Mouse (Mus musculus): ENCODE measurements at regions not wholly inside any gene's neighbourhood (a gene's known extent, or its start where the extent isn't known, plus 50 kb on each side); places are given as distances from the start of the nearest gene placed in this dataset.

- TF ChIP-seq CTCF (IDR thresholded peaks at IDR 0.05; ENCODE audit: borderline replicate concordance, extremely low read depth, insufficient read depth, insufficient read length) = no peak
- no peak for TF ChIP-seq POLR2A (IDR thresholded peaks at IDR 0.05; ENCODE audit: borderline replicate concordance, extremely low read depth, insufficient read depth, insufficient read length, poor library complexity, severe bottlenecking)
Measured at GRCm38 (mm10) chr9:122695724-122696123, 51.4 kb upstream of the Topaz1 start.
